ENCODE assay signal across 32 mouse cellular contexts in genomic region chr6:67105386-67105785, GRCm38 (mm10).
DNase-seq lines count a peak whose midpoint lies in the region; ATAC-seq and TF ChIP-seq lines count a peak whose summit lies in the region.
"Had no signal": no experiment of that assay in that cellular context is flagged by ENCODE, and none has a peak within 500 bp of the region (broad histone marks: within the 10 kb centered on the region; RNA-seq: fewer than 3 reads in every experiment).

No protein-coding gene starts in this region.

- TF ChIP-seq EP300 in CH12.LX (IDR thresholded peaks at IDR 0.05; ENCODE audit: low read length): no peak

- H3K4me2 ChIP-seq in intestine, embryonic 14.5 days (ENCODE audit: low read length): no peak overlapping the region
- no peak overlapping the region for H3K4me2 ChIP-seq in intestine, embryonic 15.5 days (replicated peaks)
- H3K4me2 ChIP-seq in CH12.LX (ENCODE audit: insufficient read depth, low read depth, poor library complexity, severe bottlenecking): 0 out of 2 replicates have a peak overlapping the region, but pooled peaks have one; percentile 7
- peak overlapping the region; percentile 60 for H3K4me2 ChIP-seq in myocyte (ENCODE audit: low read depth)
- H3K4me2 ChIP-seq: embryonic facial prominence, embryonic 12.5 days; heart, embryonic 13.5 days; liver, embryonic 12.5 days; midbrain, embryonic 13.5 days had no signal

- no peak overlapping the region for H3K9ac ChIP-seq in intestine, embryonic 14.5 days (ENCODE audit: low read length)
- H3K9ac ChIP-seq in intestine, embryonic 15.5 days: no peak overlapping the region
- H3K9ac ChIP-seq in CH12.LX (ENCODE audit: insufficient read depth, low read depth): no peak overlapping the region
- H3K9ac ChIP-seq: embryonic facial prominence, embryonic 12.5 days; heart, embryonic 13.5 days; liver, embryonic 12.5 days; liver, postnatal 0 days; midbrain, embryonic 13.5 days had no signal

- no peak overlapping the region for H3K27ac ChIP-seq in intestine, embryonic 14.5 days (ENCODE audit: low read depth)
- no peak overlapping the region for H3K27ac ChIP-seq in intestine, embryonic 15.5 days
- no peak overlapping the region for H3K27ac ChIP-seq in CH12.LX (ENCODE audit: insufficient read depth, low read depth)
- peak overlapping the region; percentile 2; the same call in 1 of the 2 replicates for H3K27ac ChIP-seq in embryonic fibroblast, embryonic 13.5 days (ENCODE audit: insufficient read depth, low read length)
- H3K27ac ChIP-seq: embryonic facial prominence, embryonic 12.5 days; gastrocnemius, adult 2 months; heart, embryonic 13.5 days; hindbrain, embryonic 10.5 days; kidney, postnatal 0 days; liver, embryonic 12.5 days; midbrain, embryonic 13.5 days had no signal

- H3K79me2 ChIP-seq in CH12.LX (replicated peaks; ENCODE audit: control insufficient read depth, extremely low read depth, insufficient read depth, poor library complexity, severe bottlenecking) (no peaks in the 10 kb centered on the region), myocyte (ENCODE audit: control insufficient read depth, insufficient read depth) (no peaks in the 10 kb centered on the region)

- H3K4me1 ChIP-seq in intestine, embryonic 14.5 days (replicated peaks; ENCODE audit: control insufficient read depth, insufficient read depth, low read length): 0 out of 2 replicates have a peak, but pooled peaks cover 5% of the 10 kb centered on the region
- peaks cover 11% of the 10 kb centered on the region for H3K4me1 ChIP-seq in intestine, embryonic 15.5 days (replicated peaks)
- H3K4me1 ChIP-seq in CH12.LX (ENCODE audit: control insufficient read depth in 1 of 2, insufficient read depth in 2 of 2): peaks cover 8 to 34% of the 10 kb centered on the region in 2 experiments
- H3K4me1 ChIP-seq in embryonic fibroblast, embryonic 13.5 days (ENCODE audit: control insufficient read depth, insufficient read depth, low read length): peaks cover 23% of the 10 kb centered on the region
- H3K4me1 ChIP-seq: embryonic facial prominence, embryonic 12.5 days; midbrain, embryonic 13.5 days had no signal

- TF ChIP-seq POLR2A in CH12.LX (IDR thresholded peaks at IDR 0.05; ENCODE audit: low read depth, low read length) (no peak), myocyte (IDR thresholded peaks at IDR 0.05; ENCODE audit: insufficient read length, low read depth) (no peak)
- TF ChIP-seq POLR2A in embryonic fibroblast, embryonic 13.5 days (IDR thresholded peaks at IDR 0.05; ENCODE audit: low read depth, low read length): no peak

- DNase-seq in intestine, embryonic 14.5 days (ENCODE audit: low spot score): peak; percentile 33
- no peak for DNase-seq in CH12.LX (ENCODE audit: extremely low read depth)
- DNase-seq in ovary, postnatal 14 days (ENCODE audit: low spot score): no peak
- DNase-seq in adrenal gland, adult 18-20 months (ENCODE audit: low spot score in 2 of 2): no peak
- no peak for DNase-seq in lung, postnatal 4 days
- DNase-seq: adrenal gland, postnatal 14 days; B cell, adult 2 months; cerebellum, adult 11 months; cerebellum, adult 9-10 months; cerebellum, postnatal 36 days; embryo, embryonic 11 days; gastrocnemius, adult 2 months; gastrocnemius, postnatal 36 days; heart, postnatal 14 days; kidney, adult 2 months; kidney, postnatal 4 days; layer of hippocampus, postnatal 36 days; left cerebral cortex, postnatal 4 days; liver, postnatal 0 days; lung, postnatal 36 days; right cerebral cortex, postnatal 25 days had no signal

- dilution Hi-C loops in CH12.LX (cut with MboI; ENCODE audit: extremely low pct_ligation_motif_present, extremely low pct_unique_long_range_greater_than_20kb, low sequenced_read_pairs): no loop called here

- no peak for ATAC-seq in intestine, embryonic 14.5 days (replicated peaks; ENCODE audit: low FRiP score, low TSS enrichment, low read depth)
- no peak for ATAC-seq in intestine, embryonic 15.5 days
- ATAC-seq: forebrain, embryonic 16.5 days; hindbrain, embryonic 16.5 days; liver, embryonic 12.5 days; liver, postnatal 0 days; midbrain, embryonic 13.5 days had no signal

- TF ChIP-seq CTCF in CH12.LX (conservative IDR thresholded peaks at IDR 0.05 in 1 of 2, IDR thresholded peaks at IDR 0.05 in 1 of 2; ENCODE audit: low read depth in 2 of 2, low read length in 2 of 2): no peak
- no peak for TF ChIP-seq CTCF in embryonic fibroblast, embryonic 13.5 days (IDR thresholded peaks at IDR 0.05; ENCODE audit: borderline replicate concordance, insufficient read depth, low read length)

- H3ac ChIP-seq in myocyte (ENCODE audit: control insufficient read depth, insufficient read length): no peak overlapping the region

- H3K36me3 ChIP-seq in intestine, embryonic 14.5 days (ENCODE audit: control insufficient read depth, insufficient read depth, low read length): no peaks in the 10 kb centered on the region
- H3K36me3 ChIP-seq in intestine, embryonic 15.5 days: no peaks in the 10 kb centered on the region
- H3K36me3 ChIP-seq in CH12.LX (replicated peaks in 1 of 2; ENCODE audit: control insufficient read depth in 1 of 2, insufficient read depth in 1 of 2, low read length in 1 of 2): no peaks in the 10 kb centered on the region
- no peaks in the 10 kb centered on the region for H3K36me3 ChIP-seq in myocyte (ENCODE audit: control insufficient read depth, insufficient read depth)
- H3K36me3 ChIP-seq: embryonic facial prominence, embryonic 12.5 days; heart, embryonic 13.5 days; hindbrain, embryonic 10.5 days; liver, embryonic 12.5 days; midbrain, embryonic 13.5 days had no signal

- TF ChIP-seq RAD21 in CH12.LX (IDR thresholded peaks at IDR 0.05; ENCODE audit: low read depth, low read length): no peak

- WGBS in intestine, embryonic 14.5 days: 13% methylated on average over 4 of the region's 4 CpGs
- WGBS in intestine, embryonic 15.5 days: 14% methylated on average over 4 of the region's 4 CpGs

- H3K4me3 ChIP-seq in intestine, embryonic 14.5 days (ENCODE audit: low read depth, low read length): no peak overlapping the region
- no peak overlapping the region for H3K4me3 ChIP-seq in intestine, embryonic 15.5 days (replicated peaks)
- H3K4me3 ChIP-seq in CH12.LX (replicated peaks in 1 of 3; ENCODE audit: low read depth in 2 of 3, low read length in 2 of 3, poor library complexity in 1 of 3): no peak overlapping the region
- no peak overlapping the region for H3K4me3 ChIP-seq in embryonic fibroblast, embryonic 13.5 days (ENCODE audit: insufficient read depth, low read length)
- no peak overlapping the region for H3K4me3 ChIP-seq in myocyte
- H3K4me3 ChIP-seq: embryonic facial prominence, embryonic 12.5 days; gastrocnemius, adult 2 months; heart, embryonic 13.5 days; hindbrain, embryonic 10.5 days; liver, embryonic 12.5 days; midbrain, embryonic 13.5 days had no signal

- in situ Hi-C loops in CH12.LX (cut with MboI; ENCODE audit: low pct_ligation_motif_present, low pct_unique_long_range_greater_than_20kb, low sequenced_read_pairs): no loop called here

- H3K27me3 ChIP-seq in intestine, embryonic 14.5 days (replicated peaks; ENCODE audit: control insufficient read depth, insufficient read depth, low read length): no peaks in the 10 kb centered on the region
- H3K27me3 ChIP-seq in intestine, embryonic 15.5 days (replicated peaks): no peaks in the 10 kb centered on the region
- H3K27me3 ChIP-seq in CH12.LX (replicated peaks) (no peaks in the 10 kb centered on the region), myocyte (ENCODE audit: control insufficient read depth, insufficient read depth, insufficient read length) (no peaks in the 10 kb centered on the region)
- H3K27me3 ChIP-seq: embryonic facial prominence, embryonic 12.5 days; midbrain, embryonic 13.5 days had no signal

- no peaks in the 10 kb centered on the region for H3K9me3 ChIP-seq in intestine, embryonic 14.5 days (ENCODE audit: control insufficient read depth, low read length)
- no peaks in the 10 kb centered on the region for H3K9me3 ChIP-seq in intestine, embryonic 15.5 days
- no peaks in the 10 kb centered on the region for H3K9me3 ChIP-seq in CH12.LX (replicated peaks; ENCODE audit: low read length)
- H3K9me3 ChIP-seq: embryonic facial prominence, embryonic 12.5 days; heart, embryonic 13.5 days; hindbrain, embryonic 10.5 days; liver, embryonic 12.5 days; midbrain, embryonic 13.5 days had no signal

TF ChIP-seq in CH12.LX, 34 proteins besides CTCF, POLR2A, EP300 and RAD21 (continues in another document):
- TF ChIP-seq BHLHE40 (IDR thresholded peaks at IDR 0.05; ENCODE audit: low read depth, low read length) (no peak), KAT2A (IDR thresholded peaks at IDR 0.05; ENCODE audit: insufficient replicate concordance, low read length) (no peak), IRF4 (IDR thresholded peaks at IDR 0.05; ENCODE audit: low read depth, low read length) (no peak), E2F4 (IDR thresholded peaks at IDR 0.05; ENCODE audit: insufficient replicate concordance, low read depth, low read length) (no peak), POLR2AphosphoS2 (IDR thresholded peaks at IDR 0.05; ENCODE audit: low read depth, low read length) (no peak), CHD1 (IDR thresholded peaks at IDR 0.05; ENCODE audit: low read depth, low read length) (no peak), MAFK (IDR thresholded peaks at IDR 0.05; ENCODE audit: insufficient replicate concordance, low read length) (no peak), HCFC1 (IDR thresholded peaks at IDR 0.05; ENCODE audit: low read depth, low read length) (no peak), GABPA (IDR thresholded peaks at IDR 0.05; ENCODE audit: insufficient replicate concordance, low read depth, low read length) (no peak), MAX (IDR thresholded peaks at IDR 0.05; ENCODE audit: low read length) (no peak), ZKSCAN1 (IDR thresholded peaks at IDR 0.05; ENCODE audit: borderline replicate concordance, low read depth, low read length) (no peak)

TF ChIP-seq in myocyte, 11 proteins besides CTCF, POLR2A, EP300 and RAD21:
- no peak for TF ChIP-seq SRF (IDR thresholded peaks at IDR 0.05; ENCODE audit: control insufficient read depth, insufficient read length, low read depth)
- TF ChIP-seq E2F4 (IDR thresholded peaks at IDR 0.05; ENCODE audit: insufficient read depth): no peak
- TF ChIP-seq CEBPB (IDR thresholded peaks at IDR 0.05; ENCODE audit: insufficient read depth, poor library complexity, severe bottlenecking): no peak
- TF ChIP-seq MYOG (IDR thresholded peaks at IDR 0.05; ENCODE audit: control insufficient read depth in 1 of 3, insufficient read depth in 1 of 3, insufficient read length in 2 of 3, low read depth in 2 of 3): no peak
- TF ChIP-seq MAX (IDR thresholded peaks at IDR 0.05; ENCODE audit: low read depth): no peak
- no peak for TF ChIP-seq REST (IDR thresholded peaks at IDR 0.05; ENCODE audit: insufficient read depth, insufficient read length)
- no peak for TF ChIP-seq MYOD1 (IDR thresholded peaks at IDR 0.05; ENCODE audit: control insufficient read depth in 1 of 3, insufficient read length in 2 of 3, low read depth in 2 of 3)
- no peak for TF ChIP-seq TCF12 (IDR thresholded peaks at IDR 0.05; ENCODE audit: insufficient read depth, poor library complexity, severe bottlenecking)

Comparison
In these comparisons a context has a peak if more than half of its experiments do, and no peak if none do; other contexts are left out.
1. H3K4me2 ChIP-seq: peak in CH12.LX (single experiment) and myocyte (single experiment); none in intestine, embryonic 14.5 days (single experiment) and intestine, embryonic 15.5 days (single experiment).